Mouse (Mus musculus) stomach, postnatal 0 days (tissue): ENCODE data around the gene Rapgef1.

Experiments
- CTCF ChIP-seq: IDR thresholded peaks from 2 replicates; pipeline ENCODE4 v1.5.1; 2016; ENCODE audit warnings: antibody characterized with exemption, low read depth, mild to moderate bottlenecking, moderate library complexity
- EP300 ChIP-seq: optimal IDR thresholded peaks from 2 replicates; pipeline ENCODE3; 2016; ENCODE audit warnings: antibody characterized with exemption

- TF ChIP-seq CTCF (no peak), EP300 (no peak)
These were observed 54.6 kb downstream of the Rapgef1 start for GRCm38 (mm10) chr2:29674087-29674486.
